Mouse (Mus musculus): ENCODE measurements around the gene Ldlrap1. TPM values are rescaled to one million over a fixed set of nuclear protein-coding genes. Genes with fewer than 3 reads are reported as not detected.

Gene Ldlrap1
- polyA plus RNA-seq, 1 experiment from 2014 or later = 4.1 TPM

DNA sequence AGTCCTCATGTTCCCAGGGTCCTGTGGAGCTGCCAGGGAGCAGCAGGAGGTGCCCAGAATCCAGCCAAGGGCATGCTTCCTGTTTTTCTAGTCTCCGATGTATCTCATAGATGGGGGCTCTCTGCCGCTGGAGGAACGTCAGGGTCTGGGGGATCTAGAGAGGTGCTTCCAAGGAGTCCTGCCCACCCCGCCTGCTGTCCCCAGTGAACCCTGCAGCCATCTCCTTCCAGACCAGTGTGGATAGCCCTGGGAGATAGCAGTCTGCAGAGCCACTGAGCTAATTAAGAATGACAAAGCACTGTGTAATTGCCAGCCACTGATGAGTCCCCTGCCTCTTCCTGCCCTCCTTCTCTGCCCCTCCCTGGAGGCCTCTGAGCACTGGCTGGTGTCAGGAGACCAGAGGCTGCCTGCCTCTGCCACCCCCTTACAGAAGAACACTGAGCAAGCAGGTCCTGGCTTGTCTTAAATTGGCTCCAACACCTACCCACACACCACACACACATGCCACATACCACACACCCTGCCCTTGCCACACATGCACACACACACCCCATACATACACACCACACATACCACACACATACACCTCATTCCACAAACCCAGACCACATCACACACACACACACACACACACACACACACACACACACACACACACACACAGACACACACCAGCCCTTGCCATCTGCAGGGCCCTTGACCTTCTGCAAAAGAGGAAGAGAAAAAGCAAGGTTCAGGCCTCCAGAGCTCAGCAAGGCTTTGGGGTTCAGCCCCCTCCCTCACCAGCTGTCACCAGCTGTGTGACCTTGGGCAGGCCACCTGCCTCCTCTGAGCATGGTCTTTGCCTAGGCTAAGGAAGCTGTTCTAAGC lies 5.2 kb upstream of the Ldlrap1 start:
- Histone ChIP-seq H3K4me2 (no peak overlapping the region), H3K4me1 (replicated peaks) (peaks cover 20% of the 10 kb centered on the region), H3K27me3 (peaks cover 36% of the 10 kb centered on the region), H3K9ac (0 out of 2 replicates have a peak overlapping the region, but pooled peaks have one; percentile 19), H3K4me3 (no peak overlapping the region), H3K9me3 (no peaks in the 10 kb centered on the region), H3K27ac (0 out of 2 replicates have a peak overlapping the region, but pooled peaks have one; percentile 5), H3K36me3 (no peaks in the 10 kb centered on the region)
- WGBS = 39% methylated on average over 4 of the region's 4 CpGs
- ATAC-seq (ENCODE audit: low FRiP score) = no peak

DNA sequence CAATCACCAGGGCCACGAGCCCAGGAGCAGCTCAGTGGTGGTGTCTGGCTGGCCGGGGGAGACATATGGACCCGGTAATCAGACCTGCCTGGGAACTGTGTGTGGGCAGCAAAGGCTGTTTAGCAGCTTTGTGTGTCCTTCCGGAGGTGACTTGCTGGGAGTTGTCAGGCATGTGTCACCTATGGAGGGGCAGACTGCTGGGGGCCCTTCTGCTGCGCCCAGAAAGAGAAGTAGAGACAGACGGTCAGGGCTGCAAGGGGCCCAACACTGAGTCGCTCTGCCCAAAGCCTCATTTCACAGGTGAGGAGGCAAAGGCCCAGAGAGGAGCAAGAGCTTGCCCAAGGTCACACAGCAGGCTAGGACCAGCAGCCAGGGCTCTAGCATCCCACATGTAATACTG lies 2.1 kb upstream of the Ldlrap1 start:
- WGBS = 74% methylated on average over 7 of the region's 7 CpGs
- Histone ChIP-seq H3K4me3 (no peak overlapping the region), H3K9me3 (no peaks in the 10 kb centered on the region), H3K4me2 (no peak overlapping the region), H3K9ac (no peak overlapping the region), H3K36me3 (no peaks in the 10 kb centered on the region), H3K4me1 (replicated peaks) (peaks cover 28% of the 10 kb centered on the region), H3K27ac (no peak overlapping the region), H3K27me3 (peaks cover 67% of the 10 kb centered on the region)
- ATAC-seq (ENCODE audit: low FRiP score) = no peak

DNA sequence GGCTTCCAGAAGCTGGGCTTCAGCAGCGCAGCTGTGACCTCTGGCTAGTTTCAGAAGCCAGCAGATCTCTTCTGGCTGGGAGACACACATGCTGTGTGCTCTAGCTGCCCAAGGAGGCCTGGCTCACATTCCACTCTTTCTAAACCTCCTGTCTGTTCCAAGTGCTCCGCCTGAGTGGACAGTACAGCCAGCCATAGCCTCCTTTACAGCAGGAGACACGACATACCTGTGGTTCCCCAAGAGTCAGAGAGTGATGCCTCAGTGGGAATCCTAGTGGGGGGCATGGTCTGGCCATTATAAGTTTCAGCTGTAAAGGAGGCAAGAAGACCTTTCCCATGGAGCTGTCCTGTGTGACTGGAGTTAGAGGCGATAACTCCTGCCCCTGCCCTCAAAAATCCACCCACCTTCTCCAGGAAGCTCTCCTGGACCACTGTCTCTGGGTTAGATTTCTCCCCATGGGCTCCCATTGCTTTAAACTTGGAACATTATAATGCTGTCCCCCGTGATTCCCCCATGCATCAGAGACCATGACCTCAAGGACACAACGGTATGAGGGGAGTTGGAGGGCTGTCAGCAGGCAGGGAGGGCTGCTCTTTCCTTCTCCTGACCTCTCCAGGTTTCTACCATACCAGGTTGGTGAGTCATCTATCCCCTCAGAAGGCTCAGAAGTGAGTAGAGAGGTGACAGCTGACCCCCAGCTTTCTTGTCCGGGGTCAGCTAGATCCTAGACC lies 1.4 kb upstream of the Ldlrap1 start:
- no peaks in the 10 kb centered on the region for H3K9me3 ChIP-seq
- no peaks in the 10 kb centered on the region for H3K36me3 ChIP-seq
- ATAC-seq (ENCODE audit: low FRiP score) = no peak
- no peak overlapping the region for H3K4me2 ChIP-seq
- no peak overlapping the region for H3K9ac ChIP-seq
- H3K27ac ChIP-seq = no peak overlapping the region
- 67% methylated on average over 7 of the region's 7 CpGs for WGBS
- H3K4me1 ChIP-seq (replicated peaks) = peaks cover 28% of the 10 kb centered on the region
- peaks cover 70% of the 10 kb centered on the region for H3K27me3 ChIP-seq
- H3K4me3 ChIP-seq = no peak overlapping the region

DNA sequence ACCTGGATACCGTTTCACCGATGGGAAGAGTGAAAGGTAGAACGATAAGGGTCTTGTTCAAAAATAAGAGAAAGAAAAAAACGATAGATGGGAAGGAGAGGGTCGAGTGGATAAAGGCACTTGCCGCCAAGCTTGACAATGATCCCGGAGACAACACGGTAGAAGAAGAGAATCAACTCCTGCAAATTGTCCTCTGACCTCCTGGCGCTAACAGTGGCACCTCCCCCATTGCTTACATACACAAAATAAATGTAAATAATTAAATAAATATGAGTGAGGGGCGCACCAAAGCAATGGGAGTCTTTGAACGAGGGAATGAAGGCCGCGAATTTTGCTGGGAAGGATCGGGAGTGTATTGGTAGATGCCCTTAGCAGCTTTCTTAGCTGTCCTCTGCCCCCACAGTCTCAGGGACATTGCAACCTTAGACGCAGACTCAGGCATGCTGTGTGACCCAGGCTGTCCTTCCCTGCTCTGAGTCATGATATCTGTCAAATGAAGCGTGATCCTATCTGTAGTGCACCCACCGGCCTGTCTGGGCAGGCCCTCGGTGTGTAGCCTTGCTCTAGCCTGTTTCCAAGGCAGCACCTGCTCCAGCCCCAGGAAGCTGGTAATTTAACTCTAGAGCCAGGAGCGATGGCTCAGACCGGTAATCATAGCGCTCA lies 533 bp upstream of the Ldlrap1 start:
- Histone ChIP-seq H3K4me2 (peak overlapping the region; percentile 80), H3K36me3 (no peaks in the 10 kb centered on the region), H3K4me3 (peak overlapping the region; percentile 48), H3K4me1 (replicated peaks) (peaks cover 28% of the 10 kb centered on the region), H3K27me3 (peaks cover 70% of the 10 kb centered on the region), H3K9ac (peak overlapping the region; percentile 72; the same call in 1 of the 2 replicates), H3K9me3 (no peaks in the 10 kb centered on the region), H3K27ac (no peak overlapping the region)
- WGBS = 9% methylated on average over 21 of the region's 21 CpGs
- ATAC-seq (ENCODE audit: low FRiP score) = no peak

DNA sequence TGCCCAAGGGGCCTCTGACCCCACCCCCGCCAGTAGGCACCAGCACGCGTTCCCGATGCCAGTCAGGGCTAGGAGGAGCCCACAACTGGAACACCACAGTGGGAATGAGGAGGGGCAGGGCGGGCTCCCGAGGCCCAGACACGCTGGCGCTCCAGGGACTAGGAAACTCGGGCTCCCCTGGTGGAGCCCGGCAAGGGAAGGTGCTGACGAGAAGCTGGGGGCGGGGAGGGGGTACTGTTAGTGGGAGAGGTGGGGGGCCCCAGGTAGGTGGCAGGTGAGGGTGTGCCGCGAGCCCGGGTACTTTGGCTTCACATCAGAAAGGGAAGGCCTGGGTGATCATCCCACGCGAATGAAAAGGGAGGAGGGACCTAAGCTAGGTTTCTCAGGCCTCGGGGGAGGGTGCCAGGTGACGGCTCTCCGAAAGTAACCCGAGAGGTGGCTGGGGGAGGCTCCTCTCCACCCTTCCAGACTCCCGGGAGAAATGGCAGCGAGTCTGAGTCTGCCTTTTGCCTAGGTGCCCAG lies 859 bp downstream of the Ldlrap1 start:
- no peak overlapping the region for H3K27ac ChIP-seq
- peak overlapping the region; percentile 72 for H3K9ac ChIP-seq
- H3K9me3 ChIP-seq = no peaks in the 10 kb centered on the region
- peaks cover 68% of the 10 kb centered on the region for H3K27me3 ChIP-seq
- H3K4me2 ChIP-seq = peak overlapping the region; percentile 80
- WGBS = 3% methylated on average over 23 of the region's 23 CpGs
- ATAC-seq (ENCODE audit: low FRiP score) = no peak
- H3K4me3 ChIP-seq = peak overlapping the region; percentile 48
- H3K4me1 ChIP-seq (replicated peaks) = peaks cover 20% of the 10 kb centered on the region
- H3K36me3 ChIP-seq = no peaks in the 10 kb centered on the region

DNA sequence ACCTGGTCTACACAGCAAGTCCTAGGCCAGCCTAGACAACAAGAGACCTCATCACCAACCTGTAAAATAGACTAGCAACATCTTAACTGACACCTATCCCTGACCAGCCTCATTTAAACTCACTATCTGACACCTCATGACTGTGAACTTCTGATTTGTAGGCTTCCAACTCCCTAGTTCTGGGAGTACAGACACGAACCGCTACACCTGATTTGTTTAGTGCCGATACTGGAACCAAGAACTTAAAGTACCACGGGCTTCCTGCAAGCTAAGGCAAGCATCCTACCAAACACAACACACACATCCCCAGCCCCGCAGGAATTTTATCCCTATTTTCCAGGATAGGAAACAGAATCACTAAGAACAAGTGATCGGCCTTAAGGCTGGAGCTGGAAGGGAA lies 1.5 kb downstream of the Ldlrap1 start:
- WGBS = 76% methylated on average over 6 of the region's 6 CpGs
- no peak overlapping the region for H3K27ac ChIP-seq
- H3K4me1 ChIP-seq (replicated peaks) = peaks cover 20% of the 10 kb centered on the region
- no peak for ATAC-seq (ENCODE audit: low FRiP score)
- peak overlapping the region; percentile 80; the same call in 1 of the 2 replicates for H3K4me2 ChIP-seq
- no peak overlapping the region for H3K4me3 ChIP-seq
- H3K9ac ChIP-seq = no peak overlapping the region
- H3K36me3 ChIP-seq = no peaks in the 10 kb centered on the region
- no peaks in the 10 kb centered on the region for H3K9me3 ChIP-seq
- peaks cover 65% of the 10 kb centered on the region for H3K27me3 ChIP-seq

DNA sequence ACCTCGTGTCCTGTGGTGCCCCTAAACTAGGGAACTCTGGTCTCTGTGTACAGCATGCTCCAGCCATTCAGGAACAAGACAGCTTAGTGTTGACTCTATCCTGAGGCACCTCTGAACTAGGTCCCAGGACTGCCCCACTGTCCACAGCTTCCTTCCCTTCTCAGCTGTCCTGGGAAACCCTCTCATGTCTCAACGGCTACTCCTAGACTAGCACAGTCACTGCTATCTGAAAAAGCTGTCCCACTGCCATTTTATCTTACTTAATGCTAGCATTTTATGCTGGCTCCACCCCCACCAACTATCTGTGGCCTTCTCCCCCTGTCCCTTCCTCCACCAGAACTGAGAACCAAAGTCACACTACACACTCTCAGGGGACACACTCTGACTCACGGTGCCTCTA lies 3.5 kb downstream of the Ldlrap1 start:
- WGBS = 78% methylated on average over 3 of the region's 3 CpGs
- H3K9me3 ChIP-seq = no peaks in the 10 kb centered on the region
- no peak overlapping the region for H3K27ac ChIP-seq
- H3K4me2 ChIP-seq = no peak overlapping the region
- H3K4me1 ChIP-seq (replicated peaks) = peaks cover 29% of the 10 kb centered on the region
- H3K27me3 ChIP-seq = peaks cover 50% of the 10 kb centered on the region
- no peak overlapping the region for H3K4me3 ChIP-seq
- no peaks in the 10 kb centered on the region for H3K36me3 ChIP-seq
- no peak overlapping the region for H3K9ac ChIP-seq
- ATAC-seq (ENCODE audit: low FRiP score) = no peak

DNA sequence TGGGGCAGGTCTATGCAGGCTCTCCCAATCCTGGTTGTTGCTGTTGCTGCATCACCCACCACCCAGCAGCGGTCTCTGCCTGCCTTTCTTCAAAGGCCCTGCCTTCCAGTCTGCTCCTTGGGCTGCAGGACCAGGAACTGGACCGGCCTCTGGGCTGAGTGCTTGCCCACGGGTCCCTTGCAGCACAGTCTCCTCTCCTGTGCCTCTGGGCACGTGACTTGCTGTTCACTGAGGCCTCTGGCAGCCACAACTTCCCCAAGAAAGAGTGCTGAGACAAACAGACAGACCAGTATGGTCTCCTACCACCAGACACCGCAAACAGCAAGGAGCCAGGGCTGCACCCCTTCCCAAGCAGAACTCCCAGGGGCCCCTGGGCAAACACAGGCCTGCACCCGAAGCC lies 5.5 kb downstream of the Ldlrap1 start:
- Histone ChIP-seq H3K27me3 (peaks cover 31% of the 10 kb centered on the region), H3K36me3 (no peaks in the 10 kb centered on the region), H3K4me2 (no peak overlapping the region), H3K9ac (no peak overlapping the region), H3K4me3 (no peak overlapping the region), H3K9me3 (no peaks in the 10 kb centered on the region), H3K27ac (no peak overlapping the region), H3K4me1 (replicated peaks) (peaks cover 16% of the 10 kb centered on the region)
- no peak for ATAC-seq (ENCODE audit: low FRiP score)
- WGBS = 86% methylated on average over 6 of the region's 6 CpGs

DNA sequence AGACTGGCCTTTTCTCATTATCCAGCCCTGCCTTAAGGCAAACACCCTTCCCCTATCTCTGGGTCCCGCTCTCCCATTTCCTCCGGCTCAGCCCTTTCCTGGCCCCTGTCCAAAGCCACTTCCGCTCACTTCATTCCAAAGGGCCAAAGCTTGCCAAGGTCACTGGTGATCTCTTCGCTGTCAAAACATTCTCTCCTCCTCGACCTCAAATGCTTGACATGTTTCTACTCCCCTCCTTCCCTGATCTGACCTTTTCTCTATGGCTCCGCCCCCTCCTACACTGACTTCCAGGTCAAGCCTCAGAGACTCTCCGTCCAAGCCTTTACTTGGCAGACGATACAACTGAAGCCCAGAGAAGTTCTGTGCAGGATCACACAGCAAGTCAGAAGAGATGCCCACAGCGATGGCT lies 7.0 kb downstream of the Ldlrap1 start:
- no peak overlapping the region for H3K4me2 ChIP-seq
- no peak overlapping the region for H3K4me3 ChIP-seq
- no peak overlapping the region for H3K27ac ChIP-seq
- no peak for ATAC-seq (ENCODE audit: low FRiP score)
- H3K27me3 ChIP-seq = peaks cover 15% of the 10 kb centered on the region
- no peak overlapping the region for H3K9ac ChIP-seq
- H3K4me1 ChIP-seq (replicated peaks) = peaks cover 15% of the 10 kb centered on the region
- 57% methylated on average over 9 of the region's 9 CpGs for WGBS
- no peaks in the 10 kb centered on the region for H3K36me3 ChIP-seq
- H3K9me3 ChIP-seq = no peaks in the 10 kb centered on the region

DNA sequence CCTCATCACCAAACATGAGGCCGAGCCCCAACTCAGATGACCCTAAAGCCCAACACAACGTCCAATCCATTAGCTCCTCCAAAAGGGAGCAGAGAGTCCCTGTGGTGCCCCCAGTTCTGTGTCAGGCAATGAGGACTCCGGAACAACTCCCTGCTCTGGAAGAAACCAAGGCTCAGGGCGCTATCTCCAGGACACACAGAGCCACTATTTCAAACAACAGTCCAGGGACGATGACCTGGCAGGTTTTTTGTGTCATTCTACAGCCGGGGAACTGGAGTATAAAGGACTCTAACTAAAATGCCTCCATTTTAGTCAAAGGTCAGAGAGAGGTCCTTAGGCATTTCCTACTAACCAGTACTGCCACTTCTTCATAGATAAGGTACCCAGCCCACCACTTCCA lies 7.5 kb downstream of the Ldlrap1 start:
- H3K27me3 ChIP-seq = peaks cover 10% of the 10 kb centered on the region
- no peaks in the 10 kb centered on the region for H3K9me3 ChIP-seq
- 87% methylated on average over 6 of the region's 6 CpGs for WGBS
- no peaks in the 10 kb centered on the region for H3K36me3 ChIP-seq
- peaks cover 16% of the 10 kb centered on the region for H3K4me1 ChIP-seq (replicated peaks)
- H3K27ac ChIP-seq = no peak overlapping the region
- H3K4me3 ChIP-seq = no peak overlapping the region
- H3K9ac ChIP-seq = no peak overlapping the region
- no peak overlapping the region for H3K4me2 ChIP-seq
- no peak for ATAC-seq (ENCODE audit: low FRiP score)

DNA sequence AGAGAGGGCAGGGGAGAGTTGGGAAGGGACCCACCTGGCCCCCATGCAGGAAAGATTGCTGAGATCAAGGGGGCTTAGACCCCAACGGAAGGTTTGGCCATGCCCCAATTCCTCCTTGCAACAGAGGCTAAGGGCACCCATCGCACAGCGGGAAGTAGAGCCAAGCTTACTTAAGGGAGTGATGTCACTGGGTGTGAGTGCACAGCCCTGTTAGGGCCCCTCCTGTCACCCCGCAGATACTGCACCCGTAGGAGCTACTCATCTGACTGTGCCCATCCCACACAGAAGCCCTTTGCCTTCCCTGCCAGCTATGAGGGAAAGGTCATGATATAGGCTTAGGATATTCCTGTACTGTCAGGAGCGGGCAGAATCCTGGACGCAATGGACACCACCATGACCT lies 8.3 kb downstream of the Ldlrap1 start:
- H3K4me1 ChIP-seq (replicated peaks) = peaks cover 23% of the 10 kb centered on the region
- H3K27me3 ChIP-seq = peaks cover 6% of the 10 kb centered on the region; the same call in 1 of the 2 replicates
- ATAC-seq (ENCODE audit: low FRiP score) = no peak
- no peak overlapping the region for H3K27ac ChIP-seq
- no peak overlapping the region for H3K4me2 ChIP-seq
- H3K9me3 ChIP-seq = no peaks in the 10 kb centered on the region
- WGBS = 97% methylated on average over 7 of the region's 7 CpGs
- no peaks in the 10 kb centered on the region for H3K36me3 ChIP-seq
- no peak overlapping the region for H3K9ac ChIP-seq
- H3K4me3 ChIP-seq = no peak overlapping the region

DNA sequence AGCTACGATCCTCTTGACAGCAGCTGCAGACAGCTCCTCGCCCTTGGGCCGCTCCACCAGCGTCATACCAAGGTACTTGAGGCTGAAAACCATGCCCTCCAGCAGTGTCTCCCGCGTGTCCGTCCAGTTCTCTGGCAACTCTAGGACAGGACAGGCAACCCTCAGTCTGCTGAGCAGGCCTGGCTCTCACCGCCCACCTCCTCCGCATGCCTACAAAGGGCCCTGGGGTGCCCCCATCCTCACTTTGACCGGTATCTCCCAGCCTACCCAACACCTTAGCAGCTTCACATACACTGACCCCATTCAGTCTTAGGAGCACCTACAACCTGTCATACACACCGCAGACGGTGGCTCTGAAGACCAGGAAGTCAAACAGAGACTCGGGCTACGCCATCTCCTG lies 8.9 kb downstream of the Ldlrap1 start:
- Histone ChIP-seq H3K9ac (no peak overlapping the region), H3K9me3 (no peaks in the 10 kb centered on the region), H3K36me3 (no peaks in the 10 kb centered on the region), H3K4me2 (no peak overlapping the region), H3K4me1 (replicated peaks) (peaks cover 30% of the 10 kb centered on the region), H3K27ac (no peak overlapping the region), H3K4me3 (no peak overlapping the region), H3K27me3 (0 out of 2 replicates have a peak, but pooled peaks cover 3% of the 10 kb centered on the region)
- 93% methylated on average over 14 of the region's 14 CpGs for WGBS
- no peak for ATAC-seq (ENCODE audit: low FRiP score)
